Mouse (Mus musculus) gastrocnemius, postnatal 10 days (tissue): ENCODE measurements around the gene Tcf3. TPM values are rescaled to one million over a fixed set of nuclear protein-coding genes. Genes with fewer than 3 reads are reported as not detected.

Experiments
- DNase-seq: peaks from one replicate; pipeline ENCODE4 v3.0.0; 2021; ENCODE audit warnings: mixed read lengths
- microRNA-seq, 2 experiments: library from miRNA; unstranded; fragments of <30 nt; microRNA quantifications; one replicate each; pipeline ENCODE4 v1.2.0; 2021
- total RNA-seq, 2 experiments: library from RNA; stranded (reverse); gene quantifications; 2 replicates each; pipeline ENCODE4 v1.2.3; 2021

Gene Tcf3
- total RNA-seq, 2 experiments from 2014 or later, result 33.0 to 43.2 TPM

DNA sequence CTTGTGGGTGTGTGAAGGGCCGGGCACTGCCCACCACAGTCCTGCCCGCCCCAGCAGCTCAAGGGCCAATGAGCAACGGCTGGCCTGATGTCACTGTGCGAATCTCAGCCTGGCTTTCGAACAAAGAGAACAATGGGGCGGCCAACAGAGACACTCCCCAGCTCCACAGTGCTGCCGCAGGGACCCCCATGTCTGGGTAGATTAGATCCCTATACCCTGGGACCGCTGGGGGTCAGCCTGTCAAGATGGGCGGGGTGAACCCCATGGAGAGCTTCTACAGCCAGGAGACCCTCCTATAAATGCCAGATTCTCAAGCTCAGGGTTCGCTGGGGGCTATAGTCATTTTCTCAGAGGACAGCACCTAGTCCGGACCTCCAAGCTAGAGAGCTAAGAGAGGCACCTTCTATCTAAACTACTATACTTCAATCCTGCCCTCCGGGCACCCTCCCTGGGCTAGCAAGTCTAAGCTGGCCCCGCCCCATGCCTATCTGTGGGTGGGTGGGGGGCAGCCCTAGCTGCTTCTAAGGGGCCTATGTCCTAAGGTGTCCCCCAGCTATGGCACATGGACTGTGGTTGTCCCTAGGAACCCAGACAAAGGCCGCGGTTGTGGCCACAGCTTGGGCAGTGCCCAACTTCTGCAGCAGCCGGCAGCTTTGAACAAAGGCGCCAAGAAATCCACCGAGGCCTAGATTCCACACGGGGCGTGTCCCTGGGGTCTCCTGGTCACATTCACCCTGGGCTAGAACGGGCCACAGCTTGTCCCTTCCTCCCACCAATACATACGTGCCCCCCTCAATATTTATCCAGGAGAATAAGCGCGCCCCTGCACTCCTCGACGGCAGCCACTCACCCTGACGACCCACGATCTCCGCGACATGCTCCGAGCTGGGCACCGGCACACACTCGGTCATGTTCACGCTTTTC is 47.4 kb downstream of the Tcf3 start:
- DNase-seq, result peak; percentile 47

DNA sequence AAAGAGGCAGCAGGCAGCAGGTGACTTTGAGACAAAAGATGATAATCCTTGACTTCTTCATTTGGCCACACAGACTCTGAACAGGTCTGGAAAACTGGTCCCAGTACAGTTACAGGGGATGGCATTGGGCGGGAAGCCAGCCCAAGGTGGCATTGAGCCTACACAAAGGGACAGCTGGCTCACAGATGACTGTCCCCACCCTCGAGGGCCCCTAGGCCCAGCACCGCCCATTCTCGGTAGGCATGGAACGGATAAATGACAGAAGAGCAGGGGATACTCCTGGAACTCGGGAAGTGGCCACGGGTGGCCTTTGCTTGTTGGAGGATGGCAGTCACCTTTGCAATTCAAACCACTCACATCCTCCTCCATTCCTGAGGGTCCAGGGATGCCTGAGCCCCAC is 48.1 kb downstream of the Tcf3 start:
- DNase-seq, result no peak

DNA sequence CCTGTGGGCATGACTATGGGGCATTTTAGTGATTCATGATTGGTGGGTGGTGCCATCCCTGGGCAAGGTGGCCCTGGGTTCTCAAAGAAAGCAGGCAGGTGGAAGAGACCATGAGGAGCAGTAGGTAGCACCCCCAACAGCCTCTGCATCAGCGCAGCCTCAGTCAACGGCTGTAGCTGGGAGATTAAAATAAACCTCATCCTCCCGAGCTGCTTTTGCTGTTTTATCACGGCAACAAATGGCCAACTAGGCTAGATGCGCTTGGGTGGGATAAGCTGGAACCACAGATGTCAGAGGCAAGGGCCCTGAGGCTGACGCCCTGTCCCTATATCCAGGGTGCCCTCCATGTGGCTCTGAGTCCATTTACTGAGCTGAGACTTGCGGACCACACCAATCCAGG is 48.7 kb downstream of the Tcf3 start:
- no peak for DNase-seq

DNA sequence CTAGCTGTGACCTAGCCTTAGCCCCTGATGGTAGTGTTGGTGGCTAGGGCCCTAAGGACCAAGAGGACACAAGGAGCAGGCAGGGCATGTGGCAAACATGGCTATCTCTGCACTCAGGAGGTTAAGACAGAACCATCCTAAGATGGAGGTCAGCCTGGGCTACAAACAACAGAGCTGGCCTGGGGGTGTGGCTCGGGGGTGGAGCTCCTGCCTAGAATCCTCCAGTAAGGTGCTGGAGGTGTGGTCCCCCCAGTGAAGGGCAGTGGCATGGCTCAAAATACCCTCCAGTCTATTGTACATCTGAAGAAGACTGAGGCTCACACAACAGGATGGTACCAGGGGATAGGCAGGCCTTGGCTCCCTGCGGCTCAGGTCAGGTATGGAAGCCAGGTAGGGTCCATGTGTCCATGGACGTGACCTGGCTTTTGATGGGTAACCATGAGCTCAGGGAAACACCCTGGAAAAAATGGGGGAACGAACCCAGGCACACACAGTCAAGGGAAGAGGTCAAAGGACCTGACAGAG is 49.3 kb downstream of the Tcf3 start:
- DNase-seq, result no peak

DNA sequence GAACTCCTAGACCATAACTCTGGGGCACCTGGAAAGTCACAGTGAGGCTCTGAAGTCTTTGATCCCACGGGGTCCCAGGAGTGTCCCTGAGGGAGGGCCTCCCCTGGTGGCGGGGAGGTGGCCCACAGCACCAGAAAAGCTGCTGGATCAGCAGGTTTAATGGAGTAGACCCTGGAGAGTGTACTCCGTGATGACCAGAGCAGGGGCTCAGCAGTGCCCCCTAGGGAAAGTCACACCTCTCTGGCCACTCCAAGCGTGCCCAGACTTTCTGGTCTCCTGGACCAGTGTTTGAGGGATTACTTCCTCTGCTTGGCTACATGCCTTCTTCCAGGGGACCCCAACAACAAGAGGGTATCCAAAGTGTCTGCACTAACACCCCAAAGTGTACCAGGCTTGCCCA is 50.0 kb downstream of the Tcf3 start:
- no peak for DNase-seq

DNA sequence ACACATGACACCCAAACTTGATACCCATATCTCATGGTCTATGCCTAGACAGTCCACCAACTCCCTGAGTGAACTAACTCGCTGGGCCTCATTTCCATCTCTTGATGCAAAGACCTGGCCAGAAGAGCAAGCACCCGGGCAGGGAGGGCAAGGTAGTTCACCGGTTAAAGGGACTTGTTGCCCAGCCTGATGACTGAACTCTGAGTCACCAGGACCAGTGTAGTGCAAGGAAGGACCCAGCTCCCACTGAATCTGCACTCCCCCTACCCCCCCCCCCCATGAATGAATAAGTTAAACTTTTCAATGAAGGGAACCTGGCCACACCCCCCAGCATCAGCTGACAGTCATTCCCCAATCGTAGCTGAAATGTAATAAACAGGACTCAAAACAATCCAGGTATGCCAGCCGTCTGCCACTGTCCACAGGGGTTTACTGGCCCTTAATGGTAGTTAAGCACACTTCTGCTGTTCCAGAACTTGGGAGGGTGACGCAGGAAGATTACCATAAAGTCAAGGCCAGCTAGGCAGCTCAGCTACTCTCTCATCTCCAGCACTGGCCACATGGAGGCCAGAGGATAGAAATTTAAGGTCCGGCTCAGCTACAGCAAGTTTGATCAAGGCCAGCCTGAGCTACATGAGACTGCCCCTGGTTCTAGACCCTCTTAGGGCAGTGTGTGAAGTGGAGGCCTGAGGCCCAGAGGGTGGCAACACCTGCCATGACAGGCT is 50.6 kb downstream of the Tcf3 start:
- DNase-seq, result no peak

DNA sequence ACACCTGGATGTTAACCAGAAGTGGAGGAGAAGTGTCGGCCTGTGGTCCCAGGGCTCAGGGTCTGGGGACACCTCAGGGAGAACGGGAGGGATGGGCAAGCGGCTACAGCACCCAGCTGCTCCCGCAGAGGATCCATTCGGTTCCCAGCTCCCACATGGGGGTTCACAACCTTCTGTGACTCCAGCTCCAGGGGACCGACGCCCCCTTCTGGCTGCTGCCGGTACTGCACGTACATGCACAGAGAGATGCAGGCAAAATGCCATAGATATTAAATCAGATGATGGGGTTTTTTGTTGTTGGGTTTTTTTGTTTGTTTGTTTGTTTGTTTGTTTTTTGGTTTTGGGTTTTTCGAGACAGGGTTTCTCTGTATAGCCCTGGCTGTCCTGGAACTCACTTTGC is 55.7 kb downstream of the Tcf3 start:
- DNase-seq, result peak; percentile 58

DNA sequence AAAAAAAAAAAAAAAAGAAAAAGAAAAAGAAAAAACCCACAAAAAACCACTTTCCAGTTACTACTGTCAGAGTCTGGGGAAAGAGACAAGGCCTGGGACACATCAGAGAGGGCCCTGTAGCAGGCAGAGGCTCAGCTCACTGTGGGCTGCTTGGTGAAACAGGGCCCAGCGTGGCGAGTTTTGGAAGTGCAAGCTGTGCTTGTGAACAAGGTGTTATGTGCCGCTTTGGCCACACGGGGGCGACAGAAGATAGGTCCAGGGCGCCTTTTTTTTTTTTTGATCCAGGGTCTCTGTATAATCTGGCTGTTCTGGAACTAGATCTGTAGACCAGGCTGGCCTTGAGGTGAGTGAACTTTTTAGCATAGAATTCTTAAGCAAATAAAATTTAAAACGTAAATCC is 57.3 kb downstream of the Tcf3 start:
- DNase-seq, result peak; percentile 95

DNA sequence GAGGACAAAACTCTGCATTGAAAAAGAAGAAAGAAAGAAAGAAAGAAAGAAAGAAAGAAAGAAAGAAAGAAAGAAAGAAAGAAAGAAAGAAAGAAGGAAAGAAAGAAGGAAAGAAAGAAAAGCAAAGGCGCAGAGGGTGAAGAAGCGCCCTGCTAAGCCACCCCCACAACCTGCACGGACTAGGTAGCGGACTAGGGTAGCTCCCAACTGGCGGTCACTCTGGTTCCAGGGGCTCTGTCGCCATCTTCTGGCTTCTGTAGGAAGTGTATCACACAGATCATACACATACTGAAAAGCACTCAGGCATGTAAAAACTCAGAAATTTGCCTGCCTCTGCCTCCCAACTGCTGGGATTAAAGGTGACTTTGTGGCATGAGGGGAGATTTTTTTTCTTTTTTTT is 59.4 kb downstream of the Tcf3 start:
- DNase-seq, result peak; percentile 70

DNA sequence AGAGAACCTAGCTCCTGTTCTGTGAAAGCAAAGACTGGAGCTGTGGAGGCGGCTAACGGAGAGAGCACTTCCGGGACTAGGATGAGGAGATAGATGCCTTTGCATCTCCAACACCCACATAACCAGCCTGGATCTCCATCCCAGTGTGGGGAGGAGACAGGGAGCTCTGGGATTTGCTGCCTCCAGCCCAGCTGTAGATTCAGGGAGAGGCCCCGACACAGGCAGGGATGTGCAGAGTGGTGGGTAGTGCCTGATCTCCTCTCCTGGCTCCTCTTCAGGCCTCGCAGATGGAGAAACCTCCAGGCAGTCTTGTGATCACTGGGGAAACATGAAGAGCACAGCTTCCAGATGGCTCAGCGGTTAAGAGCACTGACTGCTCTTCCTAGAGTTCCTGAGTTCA is 60.7 kb downstream of the Tcf3 start:
- DNase-seq, result no peak

DNA sequence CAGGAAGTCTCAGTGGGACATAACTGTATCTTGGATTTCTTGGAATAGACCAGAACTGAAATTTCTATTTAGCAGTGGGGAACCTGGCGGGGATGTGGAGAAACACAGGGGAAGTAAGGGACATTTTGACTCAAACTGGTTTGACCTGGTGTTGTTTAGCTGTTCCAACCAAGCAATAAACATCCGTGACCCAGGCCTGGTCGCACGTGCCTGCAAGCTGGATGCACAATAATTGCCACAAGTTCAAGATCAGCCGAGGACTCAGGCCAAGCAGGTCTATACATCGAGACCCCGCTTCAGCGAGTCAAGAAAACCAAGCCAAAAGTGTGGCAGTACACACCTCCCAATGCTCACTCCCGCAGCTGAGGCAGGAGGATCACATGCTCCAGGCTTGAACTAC is 61.5 kb downstream of the Tcf3 start:
- DNase-seq, result no peak

DNA sequence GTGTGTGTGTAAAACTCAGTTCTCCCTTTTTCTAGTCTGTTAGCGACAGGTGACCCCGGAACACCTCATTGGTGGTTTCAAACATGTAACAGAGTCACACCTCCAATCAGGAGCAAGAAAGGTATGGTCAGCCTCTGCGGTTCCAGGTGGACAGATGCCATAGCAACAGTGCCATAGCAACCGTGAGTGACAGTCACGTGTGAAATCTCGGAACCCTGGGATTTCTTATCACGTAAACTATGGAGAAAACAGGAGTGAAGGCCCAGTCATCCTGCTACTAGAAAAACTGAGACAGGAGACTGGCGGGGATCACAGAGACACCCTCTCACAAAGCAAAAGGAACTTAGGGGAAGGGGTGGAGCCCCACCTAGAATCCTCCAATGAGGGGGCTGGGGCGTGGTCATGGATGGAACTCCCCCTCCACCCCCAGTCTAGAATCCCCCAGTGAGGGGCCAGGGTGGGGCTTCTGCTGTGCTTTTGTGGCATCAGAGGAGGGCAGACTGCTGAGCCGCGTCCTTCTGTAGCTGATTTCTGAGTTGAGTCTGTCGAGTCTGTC is 62.0 kb downstream of the Tcf3 start:
- DNase-seq, result no peak

DNA sequence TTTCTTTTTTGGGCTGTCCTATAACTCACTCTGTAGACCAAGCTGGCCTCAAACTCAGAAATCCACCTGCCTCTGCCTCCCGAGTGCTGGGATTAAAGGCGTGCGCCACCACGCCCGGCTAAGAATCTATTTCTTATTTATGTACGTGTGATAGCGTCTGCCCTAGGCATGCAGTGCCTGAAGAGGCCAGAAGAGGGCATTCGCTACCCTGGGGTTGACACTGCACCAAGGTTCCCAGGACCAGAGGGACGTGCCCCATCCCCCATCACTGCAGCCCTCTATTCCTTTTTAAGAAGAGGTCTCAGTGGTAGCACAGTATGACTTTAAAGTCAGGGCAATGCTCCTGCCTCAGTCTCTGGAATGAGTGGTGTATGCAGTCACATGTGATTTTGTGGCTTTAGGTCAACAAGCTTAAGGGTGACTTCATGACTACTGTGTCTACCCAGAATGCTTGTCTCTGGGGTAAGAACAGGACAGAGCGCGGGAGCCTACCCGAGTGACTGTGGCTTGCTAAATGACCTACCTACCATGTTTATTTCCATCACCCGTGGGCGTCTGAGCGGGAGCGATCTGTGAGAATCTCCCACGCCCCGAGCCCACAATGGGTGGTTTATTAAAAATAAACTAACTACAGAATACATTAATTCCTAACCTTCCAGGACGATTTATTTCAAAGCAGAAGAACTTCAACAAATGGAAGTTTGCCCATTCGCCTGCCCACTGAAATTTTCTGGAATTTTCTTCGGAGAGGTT is 63.3 kb downstream of the Tcf3 start:
- no peak for DNase-seq

DNA sequence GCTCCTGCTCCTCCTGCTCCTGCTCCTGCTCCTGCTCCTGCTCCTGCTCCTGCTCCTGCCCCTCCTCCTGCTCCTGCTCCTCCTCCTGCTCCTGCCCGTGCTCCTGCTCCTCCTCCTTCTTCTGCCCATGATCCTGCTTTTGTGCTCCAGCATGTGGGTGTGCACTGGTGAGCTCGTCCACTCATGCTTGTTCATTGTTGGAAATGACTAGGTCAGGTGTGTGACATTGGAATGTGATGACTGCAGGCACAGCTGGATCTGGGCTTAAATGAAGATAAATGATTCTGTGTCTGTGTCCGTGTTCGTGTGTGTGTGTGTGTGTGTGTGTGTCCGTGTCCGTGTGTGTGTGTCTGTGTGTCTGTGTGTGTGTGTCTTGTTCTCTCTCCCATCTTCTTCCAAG is 65.1 kb downstream of the Tcf3 start:
- DNase-seq, result no peak

DNA sequence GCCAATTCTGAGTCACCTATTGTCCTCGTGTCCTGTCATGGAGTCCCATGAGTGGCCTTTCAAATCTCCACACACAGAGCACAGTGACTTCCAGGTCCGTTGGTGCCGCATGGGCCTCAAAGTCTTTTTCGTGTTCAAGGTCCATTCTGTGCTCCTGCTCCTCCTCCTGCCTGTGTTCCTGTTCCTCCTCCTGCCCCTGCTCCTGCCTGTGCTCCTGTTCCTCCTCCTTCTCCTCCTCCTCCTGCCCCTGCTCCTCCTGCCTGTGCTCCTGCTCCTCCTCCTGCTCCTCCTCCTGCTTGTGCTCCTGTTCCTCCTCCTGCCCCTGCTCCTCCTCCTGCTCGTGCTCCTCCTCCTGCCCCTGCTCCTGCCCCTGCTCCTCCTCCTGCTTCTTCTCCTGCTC is 65.5 kb downstream of the Tcf3 start:
- no peak for DNase-seq

DNA sequence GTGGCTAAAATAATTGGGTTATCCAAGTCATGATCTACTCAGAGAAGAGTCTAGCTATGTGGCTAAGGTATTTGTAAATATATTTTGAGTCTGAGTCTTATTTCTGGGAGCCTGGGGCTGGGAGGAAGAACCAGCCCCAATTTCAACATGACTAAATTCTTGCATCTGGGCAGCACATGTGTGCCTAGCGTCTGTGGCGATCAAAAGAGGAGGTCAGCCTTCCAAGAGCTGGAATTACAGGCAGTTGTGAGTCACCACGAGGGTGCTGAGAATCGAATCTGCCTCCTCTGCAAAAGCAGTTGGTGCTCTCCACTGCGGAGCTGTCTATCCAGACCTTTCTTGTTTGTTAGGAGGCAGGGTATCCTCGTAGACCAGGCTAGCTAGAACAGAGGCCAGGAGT is 67.7 kb downstream of the Tcf3 start:
- no peak for DNase-seq

DNA sequence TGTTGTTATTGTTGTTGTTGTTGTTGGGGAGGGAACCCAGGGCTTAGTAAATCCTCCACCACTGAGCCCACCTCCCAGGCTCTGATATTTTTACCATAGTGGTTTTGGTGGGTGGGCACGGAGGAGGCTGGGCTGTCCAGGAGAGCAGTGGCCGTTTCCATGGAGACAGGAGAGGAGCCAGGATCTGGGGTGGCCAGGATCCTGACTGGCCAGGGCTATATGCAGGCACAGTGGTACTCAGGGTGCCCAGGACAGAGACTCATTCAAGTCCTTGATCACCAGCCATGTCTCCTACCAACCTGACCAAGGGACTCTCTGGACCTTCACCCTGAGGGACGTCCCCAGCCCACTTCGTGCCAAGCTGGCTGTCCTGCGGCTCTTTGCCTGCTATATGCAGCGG is 69.7 kb downstream of the Tcf3 start:
- no peak for DNase-seq

Small RNA genes lying within 50 kb of the gene (microRNA-seq; reads per million reads assigned to microRNA genes)
- gene Gm22721, result 0 reads per million in 2 experiments

Other genes starting within 250 kb of the Tcf3 start
- 10 to 100 TPM; 26.4 to 31.3 TPM for gene Mum1, start 207.2 kb downstream of the Tcf3 start, total RNA-seq
- gene Ndufs7, start 184.5 kb downstream of the Tcf3 start, total RNA-seq, result 100 to 1,000 TPM; 371 to 457 TPM
- 100 to 1,000 TPM; 342 to 351 TPM for gene Gamt, start 172.6 kb downstream of the Tcf3 start, total RNA-seq
- gene Dazap1, start 172.2 kb downstream of the Tcf3 start, total RNA-seq, result 10 to 100 TPM; 67.8 to 81.0 TPM
- gene Rps15, start 141.2 kb downstream of the Tcf3 start, total RNA-seq, result 100 to 1,000 TPM; 952 to 954 TPM
- under 1 TPM; 0.87 to 0.95 TPM for gene Apc2, start 137.7 kb downstream of the Tcf3 start, total RNA-seq
- 10 to 100 TPM; 10.5 to 13.1 TPM for gene 2310011J03Rik, start 113.1 kb downstream of the Tcf3 start, total RNA-seq
- gene Pcsk4, start 104.1 kb downstream of the Tcf3 start, total RNA-seq, result 1 to 10 TPM in 1 of 2 experiments, under 1 TPM in 1; 0.75 to 1.5 TPM
- gene Reep6, start 103.7 kb downstream of the Tcf3 start, total RNA-seq, result 1 to 10 TPM; 2.1 to 2.4 TPM
- 10 to 100 TPM; 15.2 to 20.4 TPM for gene Adamtsl5, start 85.2 kb downstream of the Tcf3 start, total RNA-seq
- not detected for gene Plk5, start 77.2 kb downstream of the Tcf3 start, total RNA-seq
- 10 to 100 TPM in 1 of 2 experiments, 1 to 10 TPM in 1; 8.9 to 12.2 TPM for gene Mex3d, start 46.0 kb downstream of the Tcf3 start, total RNA-seq
- gene Mbd3, start 34.1 kb downstream of the Tcf3 start, total RNA-seq, result 100 to 1,000 TPM; 107 to 120 TPM
- 100 to 1,000 TPM; 725 to 806 TPM for gene Uqcr11, start 26.8 kb downstream of the Tcf3 start, total RNA-seq
- gene Onecut3, start 61.2 kb upstream of the Tcf3 start, total RNA-seq, result not detected
- not detected for gene Atp8b3, start 105.5 kb upstream of the Tcf3 start, total RNA-seq
- 10 to 100 TPM; 13.1 to 16.7 TPM for gene Rexo1, start 127.9 kb upstream of the Tcf3 start, total RNA-seq
- 1 to 10 TPM; 3.5 to 5.8 TPM for gene Klf16, start 143.7 kb upstream of the Tcf3 start, total RNA-seq
- gene Abhd17a, start 156.7 kb upstream of the Tcf3 start, total RNA-seq, result 10 to 100 TPM; 69.6 to 73.3 TPM
- 10 to 100 TPM; 18.4 to 23.9 TPM for gene Scamp4, start 169.2 kb upstream of the Tcf3 start, total RNA-seq
- gene Adat3, start 169.2 kb upstream of the Tcf3 start, total RNA-seq, result 1 to 10 TPM in 1 of 2 experiments, under 1 TPM in 1; 0.99 to 1.3 TPM
- gene Gm49322, start 172.4 kb upstream of the Tcf3 start, total RNA-seq, result 1 to 10 TPM in 1 of 2 experiments, under 1 TPM in 1; 0.45 to 1.2 TPM
- gene Csnk1g2, start 189.2 kb upstream of the Tcf3 start, total RNA-seq, result 100 to 1,000 TPM; 121 to 141 TPM
- gene Btbd2, start 223.4 kb upstream of the Tcf3 start, total RNA-seq, result 10 to 100 TPM; 39.9 to 40.3 TPM
- 100 to 1,000 TPM; 142 to 160 TPM for gene Mknk2, start 244.5 kb upstream of the Tcf3 start, total RNA-seq